Mouse (Mus musculus) E14TG2a.4 (cell line): ENCODE measurements at regions not wholly inside any gene's neighbourhood (a gene's known extent, or its start where the extent isn't known, plus 50 kb on each side); places are given as distances from the start of the nearest gene placed in this dataset.

Experiments
- CTCF ChIP-seq: conservative IDR thresholded peaks from 2 replicates; pipeline ENCODE4 v1.5.1; 2014; ENCODE audit warnings: low read length
- NANOG ChIP-seq: IDR thresholded peaks from 2 replicates; pipeline ENCODE4 v1.6.1; 2014; ENCODE audit warnings: borderline replicate concordance, low read length, mixed read lengths
- POU5F1 ChIP-seq: IDR thresholded peaks from 2 replicates; pipeline ENCODE4 v1.6.1; 2014; ENCODE audit warnings: low read length, borderline replicate concordance

DNA sequence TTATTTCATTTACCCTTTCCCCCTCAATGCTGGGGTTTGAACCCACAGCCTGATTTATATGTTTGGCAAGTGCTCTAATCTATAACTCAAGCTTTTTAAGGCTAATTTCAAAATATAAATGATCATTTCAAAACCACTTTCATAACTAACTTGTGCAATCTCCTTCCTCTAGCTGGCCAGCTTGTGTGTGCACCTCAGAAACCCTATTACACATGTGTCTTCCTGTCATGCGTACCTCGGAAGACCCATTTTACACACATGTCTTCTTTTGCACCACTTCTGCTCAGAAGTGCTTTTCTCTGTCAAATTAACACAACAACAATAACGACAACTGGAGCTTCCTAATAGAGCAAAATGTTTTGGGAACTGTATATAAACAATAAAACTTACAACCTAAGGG lies 59.7 kb upstream of the Hsd17b12 start:
- TF ChIP-seq CTCF = no peak
- TF ChIP-seq NANOG = no peak
- TF ChIP-seq POU5F1 = no peak
